Mouse (Mus musculus) ES-E14 (cell line): ENCODE results near the gene Dpp9.

Experiments
- CHD2 ChIP-seq: IDR thresholded peaks from 2 replicates; pipeline ENCODE4 v1.6.1; 2014; ENCODE audit warnings: mild to moderate bottlenecking, low read depth, low read length, inconsistent platforms
- HCFC1 ChIP-seq: IDR thresholded peaks from 2 replicates; pipeline ENCODE4 v1.6.1; 2012; ENCODE audit warnings: low read length, inconsistent platforms, borderline replicate concordance; ENCODE audit not compliant: insufficient read depth
- MAFK ChIP-seq: IDR thresholded peaks from 2 replicates; pipeline ENCODE4 v1.6.1; 2014; ENCODE audit warnings: mild to moderate bottlenecking, low read depth, low read length, inconsistent platforms; ENCODE audit not compliant: insufficient read depth
- ZC3H11A ChIP-seq: IDR thresholded peaks from 2 replicates; pipeline ENCODE4 v1.6.1; 2012; ENCODE audit warnings: low read depth, mild to moderate bottlenecking, inconsistent platforms, low read length, borderline replicate concordance
- ZNF384 ChIP-seq: IDR thresholded peaks from 2 replicates; pipeline ENCODE4 v1.6.1; 2012; ENCODE audit warnings: low read depth, low read length, inconsistent platforms

DNA sequence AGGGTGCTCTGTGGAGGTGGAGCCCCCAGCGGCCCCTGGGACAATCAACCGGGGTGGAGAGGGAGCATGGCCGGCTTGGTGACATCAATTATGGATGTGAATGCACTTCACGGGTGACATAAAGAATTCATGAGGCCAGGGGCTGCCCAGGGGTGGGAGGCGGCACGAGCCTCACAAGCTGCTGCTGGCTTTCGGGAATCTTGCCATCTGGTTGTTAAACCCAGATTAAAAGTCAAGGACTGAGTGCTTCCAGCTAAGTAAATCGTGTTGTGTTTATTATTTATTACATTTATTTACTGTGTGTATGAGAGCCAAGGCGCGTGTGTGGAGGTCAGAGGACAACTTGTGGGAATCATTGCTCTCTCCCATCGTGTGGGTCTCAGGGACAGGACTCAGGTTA lies 53.0 kb downstream of the Dpp9 start:
- TF ChIP-seq CHD2 (no peak), HCFC1 (no peak), ZNF384 (no peak), ZC3H11A (no peak), MAFK (no peak)
